28 mouse cellular contexts compared by ENCODE assay signal in the genomic region with DNA sequence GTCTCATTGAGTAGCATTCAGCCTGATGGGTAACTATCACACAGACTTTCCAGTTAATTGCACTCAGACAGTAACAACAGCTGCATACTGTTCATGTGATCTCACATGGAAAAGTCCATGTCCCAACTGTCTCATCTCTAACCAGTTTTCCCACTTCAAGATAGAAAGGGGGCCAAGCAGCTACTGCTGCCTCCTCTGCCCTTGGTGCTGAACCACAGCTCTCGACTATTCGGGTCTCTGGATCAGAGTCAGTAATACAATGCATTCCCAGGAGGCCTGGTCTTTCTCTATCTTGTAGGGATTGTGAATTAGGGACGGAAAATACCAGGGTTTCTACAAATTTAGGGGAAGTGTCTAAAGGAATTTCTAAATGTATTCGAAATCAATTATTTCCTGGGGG. TPM values are rescaled to one million over a fixed set of nuclear protein-coding genes. Genes with fewer than 3 reads are reported as not detected.
DNase-seq lines count a peak whose midpoint lies in the region; ATAC-seq and TF ChIP-seq lines count a peak whose summit lies in the region.
"Had no signal": no experiment of that assay in that cellular context is flagged by ENCODE, and none has a peak within 500 bp of the region (broad histone marks: within the 10 kb centered on the region; RNA-seq: fewer than 3 reads in every experiment).

No protein-coding gene starts in this region.

- no peak overlapping the region for H3K27ac ChIP-seq in hindbrain, embryonic 13.5 days
- H3K27ac ChIP-seq in hindbrain, embryonic 11.5 days (ENCODE audit: low read depth, low read length): no peak overlapping the region
- H3K27ac ChIP-seq in lung, embryonic 14.5 days (ENCODE audit: low read depth): no peak overlapping the region
- no peak overlapping the region for H3K27ac ChIP-seq in neural tube, embryonic 13.5 days (replicated peaks)
- H3K27ac ChIP-seq: forebrain, embryonic 13.5 days; heart, embryonic 13.5 days; liver, embryonic 12.5 days; midbrain, embryonic 10.5 days; midbrain, embryonic 15.5 days; stomach, postnatal 0 days had no signal

- peak overlapping the region; percentile 78; the same call in 1 of the 2 replicates for H3K4me2 ChIP-seq in hindbrain, embryonic 13.5 days
- no peak overlapping the region for H3K4me2 ChIP-seq in hindbrain, embryonic 11.5 days (replicated peaks; ENCODE audit: low read depth, low read length)
- no peak overlapping the region for H3K4me2 ChIP-seq in lung, embryonic 14.5 days
- peak overlapping the region; percentile 87; the same call in 1 of the 2 replicates for H3K4me2 ChIP-seq in neural tube, embryonic 13.5 days
- H3K4me2 ChIP-seq: heart, embryonic 13.5 days; liver, embryonic 12.5 days had no signal

- WGBS in hindbrain, embryonic 13.5 days: 46% methylated on average over 4 of the region's 4 CpGs
- 41% methylated on average over 4 of the region's 4 CpGs for WGBS in hindbrain, embryonic 11.5 days
- 41% methylated on average over 4 of the region's 4 CpGs for WGBS in lung, embryonic 14.5 days
- WGBS in neural tube, embryonic 13.5 days: 49% methylated on average over 4 of the region's 4 CpGs

- H3K4me1 ChIP-seq in hindbrain, embryonic 13.5 days (replicated peaks): peaks cover 36% of the 10 kb centered on the region
- no peaks in the 10 kb centered on the region for H3K4me1 ChIP-seq in hindbrain, embryonic 11.5 days (replicated peaks; ENCODE audit: control insufficient read depth, insufficient read depth, low read length)
- H3K4me1 ChIP-seq in lung, embryonic 14.5 days (ENCODE audit: insufficient read depth): peaks cover 5% of the 10 kb centered on the region; the same call in 1 of the 2 replicates
- peaks cover 33% of the 10 kb centered on the region for H3K4me1 ChIP-seq in neural tube, embryonic 13.5 days (replicated peaks)

- no peak overlapping the region for H3K9ac ChIP-seq in hindbrain, embryonic 13.5 days
- no peak overlapping the region for H3K9ac ChIP-seq in hindbrain, embryonic 11.5 days (ENCODE audit: low read depth, low read length)
- H3K9ac ChIP-seq in lung, embryonic 14.5 days: no peak overlapping the region
- no peak overlapping the region for H3K9ac ChIP-seq in neural tube, embryonic 13.5 days
- H3K9ac ChIP-seq: heart, embryonic 13.5 days; liver, embryonic 12.5 days; liver, postnatal 0 days; midbrain, embryonic 15.5 days had no signal

- no peaks in the 10 kb centered on the region for H3K27me3 ChIP-seq in hindbrain, embryonic 13.5 days
- H3K27me3 ChIP-seq in hindbrain, embryonic 11.5 days (ENCODE audit: control insufficient read depth, insufficient read depth, low read length): no peaks in the 10 kb centered on the region
- no peaks in the 10 kb centered on the region for H3K27me3 ChIP-seq in lung, embryonic 14.5 days (ENCODE audit: insufficient read depth, low read length)
- H3K27me3 ChIP-seq in neural tube, embryonic 13.5 days: no peaks in the 10 kb centered on the region
- H3K27me3 ChIP-seq: forebrain, embryonic 13.5 days; liver, embryonic 12.5 days; midbrain, embryonic 15.5 days had no signal

- no peak for DNase-seq in hindbrain, embryonic 11.5 days (ENCODE audit: low spot score)
- peak; percentile 37 for DNase-seq in lung, embryonic 14.5 days
- no peak for DNase-seq in lung, postnatal 10 days
- DNase-seq in T-cell, adult 2 months (ENCODE audit: low spot score): no peak
- DNase-seq: adrenal gland, adult 8-10 months; cerebellum, adult 8-10 months; cerebellum, postnatal 36 days; gastrocnemius, postnatal 10 days; heart, postnatal 10 days; kidney, adult 9 months; kidney, postnatal 14 days; left cerebral cortex, postnatal 4 days; liver, postnatal 0 days; right cerebral cortex, postnatal 4 days; thymus, adult 18-20 months; thymus, postnatal 36 days had no signal

- TF ChIP-seq CTCF in lung, embryonic 14.5 days (IDR thresholded peaks at IDR 0.05; ENCODE audit: low read depth): no peak

- ATAC-seq in hindbrain, embryonic 13.5 days (ENCODE audit: low FRiP score): no peak
- ATAC-seq in hindbrain, embryonic 11.5 days (ENCODE audit: low FRiP score): no peak
- ATAC-seq in lung, embryonic 14.5 days (ENCODE audit: insufficient read depth): no peak
- ATAC-seq in neural tube, embryonic 13.5 days (ENCODE audit: low read depth): no peak
- ATAC-seq in CD4-positive, CD25-positive, alpha-beta regulatory T cell, adult 4 months: no peak
- ATAC-seq: activated CD4-positive, CD25-positive, alpha-beta regulatory T cell, adult 4 months; forebrain, embryonic 13.5 days; intestine, embryonic 16.5 days; liver, embryonic 12.5 days; liver, postnatal 0 days; midbrain, embryonic 15.5 days had no signal

- no peaks in the 10 kb centered on the region for H3K9me3 ChIP-seq in hindbrain, embryonic 13.5 days
- H3K9me3 ChIP-seq in hindbrain, embryonic 11.5 days (ENCODE audit: control insufficient read depth, low read length): no peaks in the 10 kb centered on the region
- no peaks in the 10 kb centered on the region for H3K9me3 ChIP-seq in lung, embryonic 14.5 days (ENCODE audit: low read depth, low read length)
- no peaks in the 10 kb centered on the region for H3K9me3 ChIP-seq in neural tube, embryonic 13.5 days
- H3K9me3 ChIP-seq: forebrain, embryonic 13.5 days; heart, embryonic 13.5 days; liver, embryonic 12.5 days; midbrain, embryonic 10.5 days; midbrain, embryonic 15.5 days had no signal

- no peak overlapping the region for H3K4me3 ChIP-seq in hindbrain, embryonic 13.5 days
- H3K4me3 ChIP-seq in hindbrain, embryonic 11.5 days (ENCODE audit: low read depth, low read length): no peak overlapping the region
- H3K4me3 ChIP-seq in lung, embryonic 14.5 days (ENCODE audit: low read depth, low read length): no peak overlapping the region
- H3K4me3 ChIP-seq in neural tube, embryonic 13.5 days: no peak overlapping the region
- H3K4me3 ChIP-seq: erythroblast, embryonic 14.5 days; forebrain, embryonic 13.5 days; heart, embryonic 13.5 days; liver, embryonic 12.5 days; midbrain, embryonic 10.5 days; midbrain, embryonic 15.5 days had no signal

- peaks cover 34% of the 10 kb centered on the region for H3K36me3 ChIP-seq in hindbrain, embryonic 13.5 days
- H3K36me3 ChIP-seq in hindbrain, embryonic 11.5 days (ENCODE audit: control insufficient read depth, insufficient read depth, low read length): no peaks in the 10 kb centered on the region
- H3K36me3 ChIP-seq in lung, embryonic 14.5 days (ENCODE audit: insufficient read depth): peaks cover 2% of the 10 kb centered on the region; the same call in 1 of the 2 replicates
- peaks cover 41% of the 10 kb centered on the region for H3K36me3 ChIP-seq in neural tube, embryonic 13.5 days

RNA-seq across cellular contexts. Expression of gene Madd, which starts 3.8 kb away (rescaled TPM):
- 56.7 and 59.2 TPM in 2 replicates for polyA plus RNA-seq in hindbrain, embryonic 13.5 days (2015; fragmentation: Nextera tagmentation; extraction: Ambion mirVana)
- 18.6 and 23.7 TPM in 2 replicates for polyA plus RNA-seq in hindbrain, embryonic 11.5 days (2014; fragmentation: Nextera tagmentation; extraction: Ambion mirVana)
- 7.6 and 8.6 TPM in 2 replicates for polyA plus RNA-seq in lung, embryonic 14.5 days (2014; fragmentation: Nextera tagmentation; extraction: Ambion mirVana)
- 47.3 and 51.6 TPM in 2 replicates for polyA plus RNA-seq in neural tube, embryonic 13.5 days (2015; fragmentation: Nextera tagmentation; extraction: Ambion mirVana)
- 10 to 100 TPM; 58.7 to 84.7 TPM for polyA plus RNA-seq in CD4-positive, CD25-positive, alpha-beta regulatory T cell, adult 4 months (2017; shearing (Covaris generic))

RNA-seq across cellular contexts. Expression of gene Nr1h3, which starts 22.8 kb away (rescaled TPM):
- polyA plus RNA-seq in hindbrain, embryonic 13.5 days (2015; fragmentation: Nextera tagmentation; extraction: Ambion mirVana): 1.7 and 1.8 TPM in 2 replicates
- 0.89 and 1.2 TPM in 2 replicates for polyA plus RNA-seq in hindbrain, embryonic 11.5 days (2014; fragmentation: Nextera tagmentation; extraction: Ambion mirVana)
- 14.2 and 15.7 TPM in 2 replicates for polyA plus RNA-seq in lung, embryonic 14.5 days (2014; fragmentation: Nextera tagmentation; extraction: Ambion mirVana)
- polyA plus RNA-seq in neural tube, embryonic 13.5 days (2015; fragmentation: Nextera tagmentation; extraction: Ambion mirVana): 1.1 and 1.5 TPM in 2 replicates
- polyA plus RNA-seq in CD4-positive, CD25-positive, alpha-beta regulatory T cell, adult 4 months (2017; shearing (Covaris generic)): 1 to 10 TPM; 1.4 to 1.8 TPM

RNA-seq across cellular contexts. Expression of gene Acp2, which starts 22.9 kb away (rescaled TPM):
- polyA plus RNA-seq in hindbrain, embryonic 13.5 days (2015; fragmentation: Nextera tagmentation; extraction: Ambion mirVana): 38.0 and 41.3 TPM in 2 replicates
- 35.6 and 38.6 TPM in 2 replicates for polyA plus RNA-seq in hindbrain, embryonic 11.5 days (2014; fragmentation: Nextera tagmentation; extraction: Ambion mirVana)
- polyA plus RNA-seq in lung, embryonic 14.5 days (2014; fragmentation: Nextera tagmentation; extraction: Ambion mirVana): 33.8 and 34.3 TPM in 2 replicates
- 37.2 and 43.3 TPM in 2 replicates for polyA plus RNA-seq in neural tube, embryonic 13.5 days (2015; fragmentation: Nextera tagmentation; extraction: Ambion mirVana)
- 10 to 100 TPM; 17.9 to 25.7 TPM for polyA plus RNA-seq in CD4-positive, CD25-positive, alpha-beta regulatory T cell, adult 4 months (2017; shearing (Covaris generic))

RNA-seq across cellular contexts. Expression of gene Ddb2, which starts 57.0 kb away (rescaled TPM):
- polyA plus RNA-seq in hindbrain, embryonic 13.5 days (2015; fragmentation: Nextera tagmentation; extraction: Ambion mirVana): 14.1 and 15.2 TPM in 2 replicates
- 6.2 and 8.6 TPM in 2 replicates for polyA plus RNA-seq in hindbrain, embryonic 11.5 days (2014; fragmentation: Nextera tagmentation; extraction: Ambion mirVana)
- 14.6 and 17.3 TPM in 2 replicates for polyA plus RNA-seq in lung, embryonic 14.5 days (2014; fragmentation: Nextera tagmentation; extraction: Ambion mirVana)
- 11.7 and 14.1 TPM in 2 replicates for polyA plus RNA-seq in neural tube, embryonic 13.5 days (2015; fragmentation: Nextera tagmentation; extraction: Ambion mirVana)
- 10 to 100 TPM; 79.4 to 79.5 TPM for polyA plus RNA-seq in CD4-positive, CD25-positive, alpha-beta regulatory T cell, adult 4 months (2017; shearing (Covaris generic))

Comparison
In these comparisons a context has a peak if more than half of its experiments do, and no peak if none do; other contexts are left out.
1. H3K4me2 ChIP-seq: peak in hindbrain, embryonic 13.5 days (single experiment) and neural tube, embryonic 13.5 days (single experiment); none in hindbrain, embryonic 11.5 days (single experiment) and lung, embryonic 14.5 days (single experiment).